Mouse (Mus musculus) liver, embryonic 16.5 days (tissue): ENCODE measurements around the gene Ccdc126. TPM values are rescaled to one million over a fixed set of nuclear protein-coding genes. Genes with fewer than 3 reads are reported as not detected.

Experiments used
- ATAC-seq: fragments of 200-750 bp; cut with Nextera tagmentation; 2 replicates; pipeline ENCODE4 v1.8.0; 2017; ENCODE audit warnings: low read depth, mild to moderate bottlenecking, moderate number of reproducible peaks, moderate library complexity
- H3K27ac ChIP-seq: fragments of 300-500 bp; sonication (generic); 2 replicates; pipeline ENCODE4 v1.5.1; 2014; ENCODE audit warnings: mild to moderate bottlenecking, low read length
- H3K27me3 ChIP-seq: fragments of 300-500 bp; sonication (generic); 2 replicates; pipeline ENCODE4 v1.6.1; 2014; ENCODE audit warnings: low read depth, low read length, mixed read lengths; ENCODE audit not compliant: control insufficient read depth, insufficient read depth
- H3K36me3 ChIP-seq: fragments of 300-500 bp; sonication (generic); 2 replicates; pipeline ENCODE4 v1.6.1; 2014; ENCODE audit warnings: mild to moderate bottlenecking; ENCODE audit not compliant: control insufficient read depth, insufficient read depth
- H3K4me1 ChIP-seq: fragments of 300-500 bp; sonication (generic); 2 replicates; pipeline ENCODE4 v1.6.1; 2014; ENCODE audit warnings: low read depth, low read length, mixed read lengths; ENCODE audit not compliant: control insufficient read depth
- H3K4me2 ChIP-seq: fragments of 300-500 bp; sonication (generic); 2 replicates; pipeline ENCODE4 v1.6.1; 2014; ENCODE audit warnings: low read depth, low read length, mixed read lengths
- H3K4me3 ChIP-seq: fragments of 300-500 bp; sonication (generic); 2 replicates; pipeline ENCODE4 v1.5.1; 2014; ENCODE audit warnings: low read depth, mild to moderate bottlenecking, low read length
- H3K9ac ChIP-seq: fragments of 300-500 bp; sonication (generic); 2 replicates; pipeline ENCODE4 v1.6.1; 2014; ENCODE audit warnings: low read depth, low read length
- H3K9me3 ChIP-seq: fragments of 300-500 bp; sonication (generic); replicated peaks from 2 replicates; pipeline ENCODE4 v1.6.1; 2016; ENCODE audit warnings: low read length; ENCODE audit not compliant: control insufficient read depth
- WGBS: fragments of 180-500 bp; shearing (Covaris S2); extraction: QIAGEN DNeasy Blood & Tissue Kit; methylation state at CpG from one replicate; pipeline ENCODE4 v1.1.7; 2014; ENCODE audit not compliant: insufficient replicate concordance; 5-methylcytosine and 5-hydroxymethylcytosine counted together
- polyA plus RNA-seq: library from polyadenylated mRNA; unstranded; fragments of >200 nt; fragmentation: Nextera tagmentation; extraction: Ambion mirVana; gene quantifications from 2 replicates; pipeline ENCODE4 v1.2.1, GENCODE M21; 2015

The Ccdc126 gene
- polyA plus RNA-seq, 1 experiment from 2014 or later: 1.9 TPM

DNA sequence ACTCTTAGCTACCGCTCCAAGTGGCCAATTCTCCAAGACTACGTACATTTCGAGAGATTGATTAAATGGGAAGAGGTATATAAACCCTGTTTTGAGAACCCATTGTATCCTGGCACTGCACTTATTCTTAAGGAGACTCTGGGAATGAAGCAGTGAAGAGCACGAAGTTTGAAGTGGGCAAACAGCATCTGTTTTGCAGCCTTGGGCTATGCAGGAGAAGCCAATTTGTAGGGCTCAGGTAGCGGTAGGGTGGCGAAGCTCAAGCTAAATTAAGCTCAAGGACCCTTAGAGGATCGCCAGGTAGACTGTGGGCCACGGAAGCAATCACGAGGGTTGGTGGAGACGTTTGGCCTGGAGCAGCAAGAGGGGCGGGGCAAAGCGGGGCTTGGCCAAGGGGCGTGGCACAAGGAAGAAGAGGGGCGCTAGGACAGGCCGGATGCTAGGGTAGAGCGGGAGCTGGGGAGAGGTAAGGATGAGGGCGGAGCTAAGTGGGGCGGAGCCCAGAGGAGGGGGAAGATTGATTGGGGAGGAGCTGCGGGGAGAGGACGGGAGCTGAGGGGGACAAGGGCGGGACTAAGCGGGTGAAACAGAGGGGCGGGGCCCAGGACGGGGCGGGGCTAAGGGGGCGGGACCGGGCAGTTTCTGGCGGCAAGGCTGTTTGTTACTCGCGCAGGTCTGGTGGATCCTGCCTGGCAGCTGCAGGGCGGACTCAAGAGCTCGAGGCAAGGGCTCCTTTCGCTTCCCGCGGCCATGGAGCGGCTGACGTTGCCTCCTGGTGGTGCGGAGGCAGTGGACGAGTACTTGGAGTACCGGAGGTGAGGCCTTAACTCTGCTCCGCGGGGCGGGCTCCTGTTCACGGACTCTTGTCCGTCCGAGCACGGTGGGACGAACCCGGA, 48.3 kb downstream of the Ccdc126 start, which contains the start of gene Fam221a:
Gene Fam221a (plus strand): TSS at position 581 of the 896 bp plus-strand sequence.
- peak; percentile 98 for ATAC-seq
- Histone ChIP-seq H3K27ac (peak within 1 kb of the TSS; percentile 75), H3K27me3 (no peaks in the 10 kb centered on the region), H3K4me1 (peaks cover 12% of the 10 kb centered on the region), H3K4me2 (peak within 1 kb of the TSS; percentile 95), H3K36me3 (no peaks in the 10 kb centered on the region), H3K4me3 (peak within 1 kb of the TSS; percentile 70), H3K9me3 (no peaks in the 10 kb centered on the region), H3K9ac (peak within 1 kb of the TSS; percentile 73)
- 5% methylated on average over 45 of the region's 49 CpGs for WGBS

- Histone ChIP-seq H3K9ac (peak overlapping the region; percentile 73), H3K4me1 (peaks cover 12% of the 10 kb centered on the region), H3K4me3 (peak overlapping the region; percentile 70), H3K27me3 (no peaks in the 10 kb centered on the region), H3K36me3 (no peaks in the 10 kb centered on the region), H3K27ac (no peak overlapping the region), H3K9me3 (no peaks in the 10 kb centered on the region), H3K4me2 (peak overlapping the region; percentile 95)
- no peak for ATAC-seq
- WGBS: 50% methylated on average over 3 of the region's 3 CpGs
These were observed 49.1 kb downstream of the Ccdc126 start for GRCm38 (mm10) chr6:49368212-49368611.

GRCm38 (mm10) chr6:49372705-49373104, 53.6 kb downstream of the Ccdc126 start:
- ATAC-seq: 0 out of 2 replicates have a peak, but pooled peaks have one; percentile 57
- Histone ChIP-seq H3K4me2 (no peak overlapping the region), H3K9me3 (no peaks in the 10 kb centered on the region), H3K4me1 (peaks cover 8% of the 10 kb centered on the region), H3K9ac (no peak overlapping the region), H3K27ac (no peak overlapping the region), H3K36me3 (no peaks in the 10 kb centered on the region), H3K4me3 (no peak overlapping the region), H3K27me3 (no peaks in the 10 kb centered on the region)
- WGBS: 37% methylated on average over 4 of the region's 4 CpGs

- Histone ChIP-seq H3K9me3 (no peaks in the 10 kb centered on the region), H3K27me3 (no peaks in the 10 kb centered on the region), H3K36me3 (no peaks in the 10 kb centered on the region), H3K9ac (no peak overlapping the region), H3K27ac (no peak overlapping the region), H3K4me1 (no peaks in the 10 kb centered on the region; the same call in 1 of the 2 replicates), H3K4me3 (no peak overlapping the region), H3K4me2 (no peak overlapping the region)
- ATAC-seq: no peak
- WGBS: 64% methylated on average over 2 of the region's 2 CpGs
These were observed 54.9 kb downstream of the Ccdc126 start for GRCm38 (mm10) chr6:49373943-49374342.

- H3K4me2 ChIP-seq: no peak overlapping the region
- H3K4me3 ChIP-seq: no peak overlapping the region
- ATAC-seq: no peak
- no peaks in the 10 kb centered on the region for H3K27me3 ChIP-seq
- no peaks in the 10 kb centered on the region; the same call in 1 of the 2 replicates for H3K4me1 ChIP-seq
- no peak overlapping the region for H3K27ac ChIP-seq
- 68% methylated on average over 12 of the region's 12 CpGs for WGBS
- H3K9ac ChIP-seq: no peak overlapping the region
- H3K9me3 ChIP-seq: no peaks in the 10 kb centered on the region
- no peaks in the 10 kb centered on the region for H3K36me3 ChIP-seq
These were observed 59.3 kb downstream of the Ccdc126 start for GRCm38 (mm10) chr6:49378328-49378727.

Other genes with a start within 250 kb of the Ccdc126 start
- gene Malsu1, start 245.5 kb upstream of the Ccdc126 start, polyA plus RNA-seq: 28.8 and 30.0 TPM in 2 replicates
- gene Igf2bp3, start 104.3 kb upstream of the Ccdc126 start, polyA plus RNA-seq: 16.4 and 17.9 TPM in 2 replicates
- 38.0 and 42.4 TPM in 2 replicates for gene Tra2a, start 55.2 kb upstream of the Ccdc126 start, polyA plus RNA-seq
- gene Fam221a, start 48.5 kb downstream of the Ccdc126 start, polyA plus RNA-seq: 2.3 and 2.4 TPM in 2 replicates
- not detected in 2 replicates for gene Stk31, start 76.3 kb downstream of the Ccdc126 start, polyA plus RNA-seq